Mouse (Mus musculus): Measurements from ENCODE around the gene Foxo1. TPM values are rescaled to one million over a fixed set of nuclear protein-coding genes. Genes with fewer than 3 reads are reported as not detected.

Gene Foxo1
- polyA plus RNA-seq, 1 experiment from 2014 or later = 2.3 TPM

DNA sequence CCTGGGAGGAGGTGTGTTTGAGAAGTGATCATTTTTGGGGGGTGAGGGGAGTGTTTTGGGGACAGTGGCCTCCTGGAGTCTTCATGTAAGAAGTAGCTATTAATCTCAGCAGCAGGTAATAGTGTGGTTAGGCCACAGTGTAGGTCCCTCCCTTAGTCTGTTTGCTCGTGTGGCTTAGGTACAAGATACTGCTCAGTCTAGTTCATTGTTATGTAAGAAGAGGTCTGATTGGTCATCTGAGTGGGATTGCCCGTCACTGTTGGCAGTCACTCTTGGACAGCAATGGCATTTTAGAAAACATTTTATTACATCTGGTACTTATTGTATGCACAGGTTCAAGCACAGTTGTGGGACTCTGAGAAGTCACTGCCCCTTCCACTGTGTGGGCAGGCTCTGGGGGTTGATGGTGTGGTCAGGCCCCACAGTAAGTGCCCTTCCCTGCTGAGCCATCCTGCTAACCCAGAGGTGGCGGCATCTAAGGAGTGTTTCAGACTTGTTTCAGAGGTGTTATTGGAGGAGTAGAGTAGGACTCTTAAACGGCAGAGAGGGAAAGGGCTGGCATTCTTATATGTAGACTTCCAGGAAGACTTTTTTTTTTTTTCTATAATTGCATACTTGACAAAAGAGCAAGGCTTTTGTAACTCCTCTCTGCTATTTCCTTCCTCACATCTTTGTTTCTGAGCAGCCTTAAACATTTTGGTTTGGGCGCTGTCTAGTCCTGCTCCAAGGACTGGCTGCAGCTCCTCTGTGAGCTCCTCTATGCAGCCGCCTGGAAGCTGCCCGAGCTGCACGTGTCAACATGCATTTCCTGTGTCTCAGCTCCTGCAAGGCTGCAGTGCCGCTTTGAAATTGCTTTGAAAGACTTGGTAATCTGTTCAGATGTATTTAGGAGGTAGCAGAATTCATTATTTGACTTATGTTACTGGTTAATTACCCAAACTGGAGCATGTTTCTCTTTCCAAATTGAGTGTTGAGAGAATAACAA is 54.6 kb downstream of the Foxo1 start:
- H3K9me3 ChIP-seq (ENCODE audit: control insufficient read depth, low read length) = no peaks in the 10 kb centered on the region
- H3K9ac ChIP-seq (ENCODE audit: low read depth, low read length) = no peak overlapping the region
- H3K27me3 ChIP-seq (replicated peaks; ENCODE audit: control insufficient read depth, insufficient read depth, low read length) = no peaks in the 10 kb centered on the region
- no peak overlapping the region for H3K27ac ChIP-seq (ENCODE audit: low read depth, low read length)
- H3K4me2 ChIP-seq (ENCODE audit: low read length) = no peak overlapping the region
- H3K36me3 ChIP-seq (ENCODE audit: control insufficient read depth, insufficient read depth, low read length) = no peaks in the 10 kb centered on the region
- ATAC-seq = no peak
- H3K4me3 ChIP-seq (ENCODE audit: low read length) = no peak overlapping the region
- WGBS = 42% methylated on average over 9 of the region's 9 CpGs
- peaks cover 5% of the 10 kb centered on the region for H3K4me1 ChIP-seq (ENCODE audit: control insufficient read depth, insufficient read depth, low read depth, low read length)

DNA sequence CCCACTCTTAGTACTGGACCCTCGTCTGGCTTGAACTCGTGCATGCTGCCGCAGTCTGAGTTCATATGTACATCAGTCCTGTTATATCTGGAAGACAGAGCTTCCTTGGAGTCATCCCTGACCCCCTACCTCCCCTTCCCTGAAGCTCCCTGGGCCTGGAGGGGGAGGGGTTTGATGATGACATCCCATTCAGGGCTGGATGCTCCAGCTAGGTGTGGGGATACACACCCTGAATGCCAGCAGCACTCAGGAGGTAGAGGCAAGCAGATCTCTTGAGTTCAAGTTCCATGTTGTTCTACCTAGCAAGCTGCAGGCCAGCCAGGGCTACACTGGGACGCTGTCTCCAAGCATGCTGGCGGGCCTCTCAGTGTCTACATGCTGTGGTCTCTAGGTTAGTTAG is 56.9 kb downstream of the Foxo1 start:
- Histone ChIP-seq H3K27ac (ENCODE audit: low read depth, low read length) (no peak overlapping the region), H3K9me3 (ENCODE audit: control insufficient read depth, low read length) (no peaks in the 10 kb centered on the region), H3K4me2 (ENCODE audit: low read length) (no peak overlapping the region), H3K9ac (ENCODE audit: low read depth, low read length) (no peak overlapping the region), H3K4me1 (ENCODE audit: control insufficient read depth, insufficient read depth, low read depth, low read length) (peaks cover 5% of the 10 kb centered on the region), H3K4me3 (ENCODE audit: low read length) (no peak overlapping the region), H3K36me3 (ENCODE audit: control insufficient read depth, insufficient read depth, low read length) (no peaks in the 10 kb centered on the region), H3K27me3 (replicated peaks; ENCODE audit: control insufficient read depth, insufficient read depth, low read length) (no peaks in the 10 kb centered on the region)
- 97% methylated on average over 5 of the region's 5 CpGs for WGBS
- no peak for ATAC-seq

DNA sequence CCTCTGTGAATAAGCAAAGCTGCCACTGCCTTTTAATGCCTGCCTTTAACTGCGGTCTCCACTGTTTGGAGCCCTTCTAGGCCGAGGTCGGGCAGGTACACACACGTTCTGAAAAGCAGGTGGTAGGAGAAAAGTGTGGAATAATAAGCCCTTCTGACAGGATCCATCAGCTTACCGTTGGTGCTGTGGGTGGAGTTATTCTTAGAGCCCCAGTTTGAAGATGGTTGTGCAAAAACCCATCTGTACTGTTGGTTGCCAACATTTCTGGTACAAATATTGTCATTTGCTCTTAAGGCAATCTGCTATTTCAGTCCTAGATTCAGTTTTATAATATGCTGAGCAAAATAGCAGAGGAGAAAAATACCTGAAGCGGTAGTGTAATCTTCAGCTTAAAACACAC is 58.6 kb downstream of the Foxo1 start:
- 87% methylated on average over 6 of the region's 6 CpGs for WGBS

DNA sequence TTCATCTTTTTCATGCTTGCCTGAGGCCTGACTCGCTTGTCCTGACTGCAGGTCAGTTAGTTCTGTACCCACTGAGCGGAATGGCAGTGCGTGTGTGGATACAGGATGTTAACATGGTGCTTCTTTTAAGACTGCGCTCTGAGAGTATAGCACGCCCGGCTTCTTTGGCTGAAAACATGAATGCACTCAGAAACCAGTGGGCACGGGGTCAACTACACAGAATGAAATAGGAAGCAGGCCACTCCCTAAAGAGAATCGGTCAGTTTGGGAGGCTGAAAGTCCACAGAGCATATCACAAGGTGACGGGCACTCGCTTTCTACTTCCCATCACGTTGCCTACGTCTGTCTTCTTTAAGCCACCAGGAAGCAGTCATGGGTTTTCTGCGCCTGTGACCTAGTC is 59.0 kb downstream of the Foxo1 start:
- no peak overlapping the region for H3K4me3 ChIP-seq (ENCODE audit: low read length)
- no peaks in the 10 kb centered on the region for H3K9me3 ChIP-seq (ENCODE audit: control insufficient read depth, low read length)
- H3K4me1 ChIP-seq (ENCODE audit: control insufficient read depth, insufficient read depth, low read depth, low read length) = peaks cover 5% of the 10 kb centered on the region
- H3K36me3 ChIP-seq (ENCODE audit: control insufficient read depth, insufficient read depth, low read length) = no peaks in the 10 kb centered on the region
- H3K9ac ChIP-seq (ENCODE audit: low read depth, low read length) = no peak overlapping the region
- H3K27ac ChIP-seq (ENCODE audit: low read depth, low read length) = no peak overlapping the region
- H3K27me3 ChIP-seq (replicated peaks; ENCODE audit: control insufficient read depth, insufficient read depth, low read length) = no peaks in the 10 kb centered on the region
- ATAC-seq = no peak
- WGBS = 84% methylated on average over 13 of the region's 13 CpGs
- H3K4me2 ChIP-seq (ENCODE audit: low read length) = no peak overlapping the region

More for the DNA sequence above, 58.6 kb downstream of the Foxo1 start:
- Histone ChIP-seq H3K27me3 (replicated peaks; ENCODE audit: control insufficient read depth, insufficient read depth, low read length) (no peaks in the 10 kb centered on the region), H3K4me3 (ENCODE audit: low read length) (no peak overlapping the region), H3K9ac (ENCODE audit: low read depth, low read length) (no peak overlapping the region), H3K36me3 (ENCODE audit: control insufficient read depth, insufficient read depth, low read length) (no peaks in the 10 kb centered on the region), H3K9me3 (ENCODE audit: control insufficient read depth, low read length) (no peaks in the 10 kb centered on the region), H3K4me2 (ENCODE audit: low read length) (no peak overlapping the region), H3K4me1 (ENCODE audit: control insufficient read depth, insufficient read depth, low read depth, low read length) (peaks cover 5% of the 10 kb centered on the region), H3K27ac (ENCODE audit: low read depth, low read length) (no peak overlapping the region)
- ATAC-seq = no peak

DNA sequence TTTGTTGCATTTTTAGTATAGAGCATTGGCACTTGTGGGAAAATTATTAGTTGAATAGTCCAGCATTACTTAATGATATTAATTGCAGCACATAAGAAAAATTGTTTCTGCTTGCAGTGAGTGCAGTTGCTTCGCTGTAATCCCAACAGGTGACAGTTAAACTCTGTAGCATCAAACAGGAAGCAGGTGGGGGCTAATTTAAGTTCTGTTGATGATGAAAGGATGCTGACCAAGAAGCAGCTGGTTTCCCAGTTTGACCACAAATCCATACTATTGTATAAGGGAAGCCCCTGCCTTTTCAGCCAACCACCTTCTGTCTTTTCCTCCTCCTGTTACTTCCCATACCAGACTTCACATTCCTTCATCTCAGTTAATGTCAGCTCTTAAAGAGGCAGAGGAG is 63.6 kb downstream of the Foxo1 start:
- H3K36me3 ChIP-seq (ENCODE audit: control insufficient read depth, insufficient read depth, low read length) = no peaks in the 10 kb centered on the region
- no peaks in the 10 kb centered on the region for H3K4me1 ChIP-seq (ENCODE audit: control insufficient read depth, insufficient read depth, low read depth, low read length)
- H3K4me2 ChIP-seq (ENCODE audit: low read length) = no peak overlapping the region
- H3K4me3 ChIP-seq (ENCODE audit: low read length) = no peak overlapping the region
- WGBS = 90% methylated on average over 1 of the region's 1 CpGs
- no peaks in the 10 kb centered on the region for H3K27me3 ChIP-seq (replicated peaks; ENCODE audit: control insufficient read depth, insufficient read depth, low read length)
- ATAC-seq = no peak
- H3K9ac ChIP-seq (ENCODE audit: low read depth, low read length) = no peak overlapping the region
- no peak overlapping the region for H3K27ac ChIP-seq (ENCODE audit: low read depth, low read length)
- no peaks in the 10 kb centered on the region for H3K9me3 ChIP-seq (ENCODE audit: control insufficient read depth, low read length)

DNA sequence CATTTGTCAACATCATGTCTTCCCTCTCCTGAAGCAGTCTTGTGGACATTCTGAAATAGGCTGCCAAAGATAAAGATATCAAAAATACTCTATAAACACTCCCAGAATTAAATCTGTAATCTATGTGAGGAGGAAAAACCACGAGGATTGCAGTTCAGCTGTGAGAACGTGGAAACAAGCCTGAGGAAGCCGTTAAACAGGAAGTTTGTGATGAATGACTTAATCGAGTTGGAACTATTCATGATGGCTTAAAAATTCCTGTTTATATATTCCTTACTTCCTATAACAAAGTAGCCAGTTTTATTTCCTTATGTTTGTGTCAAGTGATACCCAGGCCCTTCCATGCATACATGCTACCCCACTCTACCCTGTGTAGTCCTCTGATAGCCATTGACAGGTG is 70.6 kb downstream of the Foxo1 start:
- Histone ChIP-seq H3K36me3 (ENCODE audit: control insufficient read depth, insufficient read depth, low read length) (no peaks in the 10 kb centered on the region), H3K4me2 (ENCODE audit: low read length) (no peak overlapping the region), H3K4me1 (ENCODE audit: control insufficient read depth, insufficient read depth, low read depth, low read length) (peaks cover 7% of the 10 kb centered on the region; the same call in 1 of the 2 replicates), H3K9ac (ENCODE audit: low read depth, low read length) (no peak overlapping the region), H3K27ac (ENCODE audit: low read depth, low read length) (no peak overlapping the region), H3K4me3 (ENCODE audit: low read length) (no peak overlapping the region), H3K9me3 (ENCODE audit: control insufficient read depth, low read length) (no peaks in the 10 kb centered on the region), H3K27me3 (replicated peaks; ENCODE audit: control insufficient read depth, insufficient read depth, low read length) (no peaks in the 10 kb centered on the region)
- WGBS = 73% methylated on average over 4 of the region's 4 CpGs
- no peak for ATAC-seq

DNA sequence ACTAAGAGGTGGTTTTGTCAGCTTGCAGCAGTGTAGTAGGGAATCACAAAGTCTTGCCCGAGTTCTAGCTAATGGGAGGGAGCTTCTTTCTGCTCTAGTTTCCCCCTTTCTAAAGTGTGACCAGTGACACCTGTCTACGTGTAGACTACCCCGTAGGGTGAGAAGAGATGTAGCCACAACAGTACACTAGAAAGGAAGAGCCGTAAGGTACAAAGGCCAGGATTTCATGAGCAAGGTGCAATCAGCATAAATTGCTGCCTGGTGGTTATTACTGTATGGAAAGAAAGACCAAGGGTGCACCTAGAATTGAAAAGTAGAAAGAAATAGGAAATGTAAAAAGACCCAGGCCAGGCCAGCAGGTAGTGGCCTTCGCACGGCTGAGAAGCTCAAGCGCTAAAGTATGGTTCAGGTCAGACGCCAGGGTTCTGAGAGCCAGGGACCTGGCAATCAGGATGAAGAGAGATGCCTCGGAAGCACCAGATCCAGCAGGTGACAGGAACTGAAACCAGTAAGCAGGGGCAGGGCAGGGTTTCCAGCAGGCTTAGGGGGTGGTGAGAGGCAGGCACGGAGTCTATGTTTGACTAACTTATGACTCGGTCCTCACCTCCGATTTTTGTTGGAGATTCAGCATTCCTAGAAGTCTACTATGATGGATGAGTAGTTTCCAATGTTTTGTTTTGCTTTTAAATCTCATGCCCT is 72.3 kb downstream of the Foxo1 start:
- peaks cover 7% of the 10 kb centered on the region; the same call in 1 of the 2 replicates for H3K4me1 ChIP-seq (ENCODE audit: control insufficient read depth, insufficient read depth, low read depth, low read length)
- 90% methylated on average over 12 of the region's 12 CpGs for WGBS
- no peak for ATAC-seq
- H3K9ac ChIP-seq (ENCODE audit: low read depth, low read length) = no peak overlapping the region
- no peaks in the 10 kb centered on the region for H3K27me3 ChIP-seq (replicated peaks; ENCODE audit: control insufficient read depth, insufficient read depth, low read length)
- H3K36me3 ChIP-seq (ENCODE audit: control insufficient read depth, insufficient read depth, low read length) = no peaks in the 10 kb centered on the region
- no peaks in the 10 kb centered on the region for H3K9me3 ChIP-seq (ENCODE audit: control insufficient read depth, low read length)
- H3K4me3 ChIP-seq (ENCODE audit: low read length) = no peak overlapping the region
- H3K4me2 ChIP-seq (ENCODE audit: low read length) = no peak overlapping the region
- no peak overlapping the region for H3K27ac ChIP-seq (ENCODE audit: low read depth, low read length)

DNA sequence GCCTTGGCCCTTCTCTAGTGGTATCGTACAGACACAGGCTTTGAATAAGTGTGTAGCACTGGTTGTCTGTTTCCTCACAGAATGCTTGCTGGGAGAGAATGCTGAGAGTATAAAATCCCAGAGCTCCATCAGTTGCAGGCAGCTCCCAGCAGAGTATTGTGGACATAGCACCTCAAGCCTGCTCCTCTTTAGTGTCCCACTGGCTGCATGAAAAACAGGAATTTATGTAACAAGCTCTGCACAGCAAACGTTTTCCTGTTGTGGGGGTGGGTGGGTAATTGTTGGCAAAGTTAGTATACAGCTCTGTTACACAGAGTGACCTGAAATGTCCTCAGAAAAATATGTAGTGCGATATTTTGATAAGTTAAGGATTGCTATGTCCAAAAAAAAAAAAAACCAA is 74.1 kb downstream of the Foxo1 start:
- 61% methylated on average over 3 of the region's 3 CpGs for WGBS
- H3K4me2 ChIP-seq (ENCODE audit: low read length) = no peak overlapping the region
- H3K4me1 ChIP-seq (ENCODE audit: control insufficient read depth, insufficient read depth, low read depth, low read length) = peaks cover 7% of the 10 kb centered on the region; the same call in 1 of the 2 replicates
- no peak for ATAC-seq
- no peak overlapping the region for H3K4me3 ChIP-seq (ENCODE audit: low read length)
- no peaks in the 10 kb centered on the region for H3K9me3 ChIP-seq (ENCODE audit: control insufficient read depth, low read length)
- no peak overlapping the region for H3K27ac ChIP-seq (ENCODE audit: low read depth, low read length)
- no peaks in the 10 kb centered on the region for H3K36me3 ChIP-seq (ENCODE audit: control insufficient read depth, insufficient read depth, low read length)
- H3K9ac ChIP-seq (ENCODE audit: low read depth, low read length) = no peak overlapping the region
- no peaks in the 10 kb centered on the region for H3K27me3 ChIP-seq (replicated peaks; ENCODE audit: control insufficient read depth, insufficient read depth, low read length)

DNA sequence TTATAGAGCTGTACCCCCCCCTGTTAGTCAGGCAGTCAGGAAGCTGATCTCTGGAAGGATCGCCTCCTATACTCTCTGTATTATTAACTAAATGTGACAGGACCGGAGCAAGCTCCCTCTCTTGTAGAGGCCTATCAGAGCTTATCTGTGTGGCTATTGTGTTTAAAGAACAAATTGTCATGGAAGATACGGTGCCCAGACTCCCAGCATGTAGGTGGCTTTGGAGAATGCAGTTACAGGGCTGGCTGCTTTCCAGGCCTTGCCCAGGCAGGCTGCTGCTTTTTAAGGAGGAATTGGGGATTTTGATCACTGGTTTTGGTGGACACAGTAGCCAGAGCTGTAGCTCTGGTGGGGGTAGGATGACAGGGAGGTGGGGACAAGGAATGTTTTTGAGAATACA is 74.7 kb downstream of the Foxo1 start:
- no peak overlapping the region for H3K4me2 ChIP-seq (ENCODE audit: low read length)
- no peaks in the 10 kb centered on the region for H3K27me3 ChIP-seq (replicated peaks; ENCODE audit: control insufficient read depth, insufficient read depth, low read length)
- no peaks in the 10 kb centered on the region for H3K36me3 ChIP-seq (ENCODE audit: control insufficient read depth, insufficient read depth, low read length)
- no peak overlapping the region for H3K27ac ChIP-seq (ENCODE audit: low read depth, low read length)
- H3K4me1 ChIP-seq (ENCODE audit: control insufficient read depth, insufficient read depth, low read depth, low read length) = peaks cover 7% of the 10 kb centered on the region; the same call in 1 of the 2 replicates
- H3K9ac ChIP-seq (ENCODE audit: low read depth, low read length) = no peak overlapping the region
- no peak for ATAC-seq
- 14% methylated on average over 3 of the region's 3 CpGs for WGBS
- H3K4me3 ChIP-seq (ENCODE audit: low read length) = no peak overlapping the region
- no peaks in the 10 kb centered on the region for H3K9me3 ChIP-seq (ENCODE audit: control insufficient read depth, low read length)
